Mouse (Mus musculus) limb, embryonic 13.5 days (tissue): ENCODE data around the gene Lgals9. TPM values are rescaled to one million over a fixed set of nuclear protein-coding genes. Genes with fewer than 3 reads are reported as not detected.
"Not testable (repeated sequence)": the region's sequence is repeated elsewhere in the genome, so short reads cannot be mapped to it uniquely, and the experiment has no call there.

Source experiments
- ATAC-seq: fragments of 200-750 bp; cut with Nextera tagmentation; 2 replicates; pipeline ENCODE4 v1.8.0; 2017; ENCODE audit warnings: low read depth, moderate number of reproducible peaks, moderate TSS enrichment; ENCODE audit not compliant: low FRiP score
- H3K27ac ChIP-seq: fragments of 300-500 bp; sonication (generic); 2 replicates; pipeline ENCODE4 v1.5.1; 2015; ENCODE audit warnings: inconsistent platforms, mild to moderate bottlenecking, moderate library complexity
- H3K27me3 ChIP-seq: fragments of 300-500 bp; sonication (generic); 2 replicates; pipeline ENCODE4 v1.6.1; 2015; ENCODE audit warnings: mild to moderate bottlenecking, inconsistent platforms
- H3K36me3 ChIP-seq: fragments of 300-500 bp; sonication (generic); 2 replicates; pipeline ENCODE4 v1.6.1; 2015; ENCODE audit warnings: inconsistent platforms, mild to moderate bottlenecking, moderate library complexity
- H3K4me1 ChIP-seq: fragments of 300-500 bp; sonication (generic); 2 replicates; pipeline ENCODE4 v1.6.1; 2015; ENCODE audit warnings: inconsistent platforms
- H3K4me2 ChIP-seq: fragments of 300-500 bp; sonication (generic); replicated peaks from 2 replicates; pipeline ENCODE4 v1.6.1; 2015; ENCODE audit warnings: inconsistent platforms, mild to moderate bottlenecking, moderate library complexity
- H3K4me3 ChIP-seq: fragments of 300-500 bp; sonication (generic); 2 replicates; pipeline ENCODE4 v1.5.1; 2015; ENCODE audit warnings: moderate library complexity, mild to moderate bottlenecking, inconsistent platforms
- H3K9ac ChIP-seq: fragments of 300-500 bp; sonication (generic); 2 replicates; pipeline ENCODE4 v1.6.1; 2015; ENCODE audit warnings: mild to moderate bottlenecking, inconsistent platforms
- H3K9me3 ChIP-seq: fragments of 300-500 bp; sonication (generic); 2 replicates; pipeline ENCODE4 v1.6.1; 2016; ENCODE audit warnings: inconsistent platforms
- WGBS: fragments of 180-500 bp; shearing (Covaris S2); methylation state at CpG from one replicate; pipeline ENCODE4 v1.1.7; 2015; 5-methylcytosine and 5-hydroxymethylcytosine counted together
- polyA plus RNA-seq: library from polyadenylated mRNA; unstranded; fragments of >200 nt; fragmentation: Nextera tagmentation; extraction: Ambion mirVana; gene quantifications from 2 replicates; pipeline ENCODE4 v1.2.1, GENCODE M21; 2015

Lgals9 gene
- polyA plus RNA-seq, 1 experiment from 2014 or later: 16.6 TPM

DNA sequence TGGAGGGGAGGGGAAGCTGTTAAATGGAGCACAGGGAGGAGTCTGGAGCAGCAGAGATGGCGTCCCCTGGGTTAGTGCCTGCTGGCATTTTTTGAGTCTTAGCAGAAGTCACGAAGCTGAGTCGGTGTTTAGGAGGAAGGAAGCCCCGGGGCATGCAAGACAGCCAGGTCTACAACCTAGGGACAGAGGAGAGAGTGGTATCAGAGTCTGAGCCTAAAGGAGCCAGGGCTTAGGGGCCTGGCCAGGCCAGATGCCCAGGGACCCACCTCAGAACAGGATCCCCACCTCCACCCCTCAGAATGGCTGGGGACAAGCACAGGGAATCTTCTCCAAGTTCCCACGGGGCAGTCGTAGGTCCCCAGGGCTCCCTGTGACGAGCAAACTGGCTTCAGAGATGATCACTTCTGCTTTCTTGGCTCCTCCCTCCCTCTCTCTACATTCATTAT lies 32.4 kb upstream of the Lgals9 start:
- no peaks in the 10 kb centered on the region for H3K27me3 ChIP-seq
- ATAC-seq: no peak
- 64% methylated on average over 7 of the region's 7 CpGs for WGBS
- peaks cover 60% of the 10 kb centered on the region for H3K36me3 ChIP-seq
- peaks cover 13% of the 10 kb centered on the region for H3K4me1 ChIP-seq
- H3K4me2 ChIP-seq: no peak overlapping the region
- H3K27ac ChIP-seq: no peak overlapping the region
- no peak overlapping the region for H3K4me3 ChIP-seq
- H3K9me3 ChIP-seq: no peaks in the 10 kb centered on the region
- no peak overlapping the region for H3K9ac ChIP-seq

DNA sequence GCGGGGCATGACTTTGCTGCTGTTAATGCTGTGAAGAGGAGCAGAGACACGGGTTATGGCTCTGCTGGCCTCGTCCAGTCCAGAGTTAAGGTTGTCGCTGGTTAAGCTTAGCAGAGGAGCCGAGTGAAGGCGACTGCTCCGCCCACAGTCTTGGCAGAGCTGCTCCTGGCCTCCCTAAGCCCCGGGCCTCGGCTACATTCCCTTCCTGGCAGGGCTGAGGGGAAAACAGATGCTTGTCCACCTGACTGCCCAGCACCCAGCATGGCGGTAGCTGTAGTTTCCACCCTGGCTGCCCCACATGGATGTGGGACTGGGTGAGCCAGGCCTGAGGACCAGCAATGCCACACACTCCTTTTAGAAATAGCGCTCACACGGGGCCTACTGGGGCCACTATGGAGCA lies 31.5 kb upstream of the Lgals9 start:
- no peaks in the 10 kb centered on the region for H3K27me3 ChIP-seq
- H3K4me2 ChIP-seq: no peak overlapping the region
- 45% methylated on average over 12 of the region's 12 CpGs for WGBS
- ATAC-seq: no peak
- no peaks in the 10 kb centered on the region for H3K9me3 ChIP-seq
- no peak overlapping the region for H3K27ac ChIP-seq
- no peak overlapping the region for H3K9ac ChIP-seq
- peaks cover 56% of the 10 kb centered on the region for H3K36me3 ChIP-seq
- H3K4me1 ChIP-seq: peaks cover 13% of the 10 kb centered on the region
- H3K4me3 ChIP-seq: no peak overlapping the region

DNA sequence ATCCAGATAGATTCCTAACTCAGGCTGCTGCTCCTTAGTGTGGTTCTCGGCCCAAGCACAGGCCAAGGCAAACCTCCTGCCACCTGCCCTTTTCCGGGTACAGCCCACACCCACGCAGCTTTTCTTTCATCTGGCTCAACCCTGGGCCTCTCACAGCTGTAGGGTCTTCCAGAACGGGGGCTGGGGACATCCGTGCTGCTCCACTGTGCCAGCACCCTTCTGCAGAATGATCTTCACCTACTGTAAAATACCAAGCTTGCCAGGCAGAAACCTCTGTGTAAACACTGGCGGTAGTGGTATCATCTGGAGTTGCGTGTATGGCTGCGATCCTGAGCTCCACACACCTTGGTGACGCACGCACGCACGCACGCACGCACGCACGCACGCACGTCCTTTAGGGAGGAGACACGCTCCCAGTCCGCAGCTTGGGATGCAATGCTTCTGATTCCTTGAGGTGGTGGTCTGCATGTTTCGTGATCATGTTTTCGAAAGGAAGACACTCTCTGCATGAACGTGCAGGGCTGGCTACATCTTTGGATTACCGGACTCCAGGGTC lies 31.0 kb upstream of the Lgals9 start:
- no peak overlapping the region for H3K9ac ChIP-seq
- ATAC-seq: no peak
- no peaks in the 10 kb centered on the region for H3K27me3 ChIP-seq
- WGBS: 87% methylated on average over 24 of the region's 24 CpGs
- no peak overlapping the region for H3K4me3 ChIP-seq
- no peaks in the 10 kb centered on the region for H3K9me3 ChIP-seq
- peaks cover 13% of the 10 kb centered on the region for H3K4me1 ChIP-seq
- no peak overlapping the region for H3K27ac ChIP-seq
- peaks cover 51% of the 10 kb centered on the region for H3K36me3 ChIP-seq
- H3K4me2 ChIP-seq: no peak overlapping the region

DNA sequence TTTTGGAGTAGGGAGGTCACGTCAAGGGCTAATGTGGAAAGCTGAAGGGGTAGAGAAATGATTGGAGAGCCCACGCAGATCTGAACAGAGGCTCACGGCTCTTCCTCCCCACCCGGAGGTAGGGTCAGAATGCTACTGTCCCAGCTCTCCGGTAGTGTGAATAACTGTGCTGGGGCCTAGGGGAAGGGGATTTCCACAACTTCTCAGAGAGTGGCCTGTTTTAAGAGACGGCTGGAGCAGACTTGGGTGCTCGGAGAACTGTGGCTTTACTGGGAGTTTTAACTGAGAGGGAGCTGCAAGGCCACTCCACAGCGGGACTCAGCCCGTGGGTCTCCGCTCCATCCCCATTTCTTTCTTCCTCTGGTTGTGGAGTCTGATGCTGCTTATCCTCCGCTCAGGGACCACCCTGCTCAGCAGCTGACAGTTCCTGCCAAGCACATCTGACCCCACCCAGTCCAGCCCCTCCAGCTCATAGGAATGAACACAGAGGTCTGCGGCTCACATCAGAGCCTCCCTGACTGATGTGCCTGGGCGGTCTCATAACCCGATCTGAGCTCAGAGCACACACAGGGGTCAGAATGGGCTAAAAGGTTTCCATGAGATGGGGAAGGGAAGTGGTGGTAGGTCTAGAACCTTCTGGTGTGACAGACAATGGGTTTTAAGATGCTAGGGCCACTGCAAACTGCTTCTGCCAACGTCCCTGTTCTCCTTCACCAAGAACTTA lies 30.0 kb upstream of the Lgals9 start:
- Histone ChIP-seq H3K27ac (no peak overlapping the region), H3K9ac (no peak overlapping the region)
- no peak for ATAC-seq

DNA sequence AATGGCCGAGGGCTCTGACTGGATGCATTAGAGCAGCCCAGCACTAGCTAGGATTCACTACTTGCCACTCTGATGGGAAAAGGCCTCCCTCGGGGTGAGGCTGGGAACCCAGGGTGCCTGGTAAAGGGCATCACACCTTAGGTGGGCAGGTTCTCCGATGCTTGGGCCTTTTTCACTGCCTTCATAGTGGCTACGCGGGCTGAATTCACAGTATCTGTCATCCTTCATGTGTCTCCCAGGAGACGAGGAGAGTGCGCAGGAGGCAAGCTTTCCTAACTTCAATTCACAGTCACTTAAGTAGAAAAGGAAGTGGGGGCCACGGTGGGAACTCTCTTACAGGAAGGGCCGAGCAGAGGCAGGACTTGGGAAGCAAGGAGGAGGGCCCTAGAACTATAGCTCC lies 29.1 kb upstream of the Lgals9 start:
- no peaks in the 10 kb centered on the region for H3K9me3 ChIP-seq
- no peak for ATAC-seq
- H3K27me3 ChIP-seq: no peaks in the 10 kb centered on the region
- WGBS: 72% methylated on average over 9 of the region's 9 CpGs
- peaks cover 13% of the 10 kb centered on the region for H3K4me1 ChIP-seq
- no peak overlapping the region for H3K4me3 ChIP-seq
- H3K4me2 ChIP-seq: no peak overlapping the region
- no peak overlapping the region for H3K27ac ChIP-seq
- H3K36me3 ChIP-seq: peaks cover 32% of the 10 kb centered on the region
- no peak overlapping the region for H3K9ac ChIP-seq

More for the DNA sequence above, 30.0 kb upstream of the Lgals9 start:
- H3K27me3 ChIP-seq: no peaks in the 10 kb centered on the region
- H3K4me3 ChIP-seq: no peak overlapping the region
- H3K9me3 ChIP-seq: no peaks in the 10 kb centered on the region
- peaks cover 13% of the 10 kb centered on the region for H3K4me1 ChIP-seq
- no peak overlapping the region for H3K4me2 ChIP-seq
- peaks cover 41% of the 10 kb centered on the region for H3K36me3 ChIP-seq
- 66% methylated on average over 15 of the region's 15 CpGs for WGBS

DNA sequence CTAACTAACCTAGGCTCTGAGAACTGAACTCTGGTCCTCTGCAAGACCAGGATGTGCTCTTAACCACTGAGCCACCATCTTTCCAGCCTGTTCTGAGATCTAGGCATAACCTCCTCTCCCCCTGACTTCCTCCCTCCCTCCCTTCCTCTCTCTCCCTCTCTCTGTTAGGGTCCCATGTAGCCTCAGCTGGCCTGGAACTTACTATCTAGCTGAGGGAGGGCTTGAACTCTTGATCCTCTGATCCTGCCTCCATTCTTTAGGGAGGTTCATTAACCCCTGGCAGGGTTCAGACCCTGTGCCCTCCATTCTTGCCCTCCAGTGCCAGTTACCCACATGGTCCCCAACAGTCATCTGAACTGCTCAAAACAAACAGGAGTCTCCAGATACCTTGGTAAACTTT lies 28.3 kb upstream of the Lgals9 start:
- Histone ChIP-seq H3K4me2 (no peak overlapping the region), H3K4me1 (peaks cover 13% of the 10 kb centered on the region), H3K9ac (no peak overlapping the region), H3K4me3 (no peak overlapping the region), H3K27ac (no peak overlapping the region), H3K36me3 (peaks cover 24% of the 10 kb centered on the region), H3K27me3 (no peaks in the 10 kb centered on the region), H3K9me3 (no peaks in the 10 kb centered on the region)
- no peak for ATAC-seq

DNA sequence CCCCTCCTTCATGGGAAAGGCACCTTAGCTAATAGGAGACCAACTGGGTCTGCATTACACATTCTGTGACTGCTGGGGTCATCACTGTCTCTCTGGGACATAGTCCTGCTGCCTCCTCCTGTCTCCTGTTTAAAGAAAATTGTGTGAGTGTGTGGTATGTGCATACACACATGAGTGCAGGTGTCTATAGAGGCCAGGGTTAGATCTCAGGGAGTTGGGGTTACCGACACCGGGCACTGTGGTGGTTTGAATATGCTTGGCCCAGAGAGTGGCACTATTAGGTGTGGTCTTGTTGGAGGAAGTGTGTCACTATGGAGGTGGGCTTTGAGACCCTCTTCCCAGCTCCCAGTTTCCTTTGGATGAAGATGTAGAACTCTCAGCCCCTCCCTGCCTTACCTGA lies 27.8 kb upstream of the Lgals9 start:
- peaks cover 19% of the 10 kb centered on the region for H3K36me3 ChIP-seq
- no peaks in the 10 kb centered on the region for H3K27me3 ChIP-seq
- H3K4me2 ChIP-seq: no peak overlapping the region
- H3K9ac ChIP-seq: no peak overlapping the region
- H3K4me1 ChIP-seq: peaks cover 13% of the 10 kb centered on the region
- 100% methylated on average over 2 of the region's 2 CpGs for WGBS
- H3K9me3 ChIP-seq: no peaks in the 10 kb centered on the region
- ATAC-seq: no peak
- H3K4me3 ChIP-seq: no peak overlapping the region
- no peak overlapping the region for H3K27ac ChIP-seq

DNA sequence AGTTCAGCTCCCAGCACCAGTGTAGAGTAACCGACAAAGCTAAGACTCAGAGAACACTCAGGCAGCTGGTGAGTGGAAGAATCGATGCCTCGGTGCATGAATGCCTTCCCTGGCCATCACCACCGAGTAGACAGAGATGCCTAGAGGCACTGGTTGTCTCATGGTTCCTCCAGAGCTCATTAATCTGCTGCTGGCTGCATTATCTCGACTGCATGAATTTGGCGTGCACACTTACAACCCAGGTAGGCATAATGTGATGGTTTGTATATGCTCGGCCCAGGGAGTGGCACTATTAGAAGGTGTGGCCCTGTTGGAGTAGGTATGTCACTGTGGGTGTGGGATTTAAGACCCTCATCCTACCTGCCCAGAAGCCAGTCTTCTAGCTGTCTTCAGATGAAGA lies 24.1 kb upstream of the Lgals9 start:
- Histone ChIP-seq H3K36me3 (no peaks in the 10 kb centered on the region), H3K4me2 (no peak overlapping the region), H3K4me3 (no peak overlapping the region), H3K4me1 (peaks cover 6% of the 10 kb centered on the region; the same call in 1 of the 2 replicates), H3K27ac (no peak overlapping the region), H3K9ac (no peak overlapping the region), H3K27me3 (no peaks in the 10 kb centered on the region), H3K9me3 (no peaks in the 10 kb centered on the region)
- ATAC-seq: no peak
- 84% methylated on average over 7 of the region's 7 CpGs for WGBS

DNA sequence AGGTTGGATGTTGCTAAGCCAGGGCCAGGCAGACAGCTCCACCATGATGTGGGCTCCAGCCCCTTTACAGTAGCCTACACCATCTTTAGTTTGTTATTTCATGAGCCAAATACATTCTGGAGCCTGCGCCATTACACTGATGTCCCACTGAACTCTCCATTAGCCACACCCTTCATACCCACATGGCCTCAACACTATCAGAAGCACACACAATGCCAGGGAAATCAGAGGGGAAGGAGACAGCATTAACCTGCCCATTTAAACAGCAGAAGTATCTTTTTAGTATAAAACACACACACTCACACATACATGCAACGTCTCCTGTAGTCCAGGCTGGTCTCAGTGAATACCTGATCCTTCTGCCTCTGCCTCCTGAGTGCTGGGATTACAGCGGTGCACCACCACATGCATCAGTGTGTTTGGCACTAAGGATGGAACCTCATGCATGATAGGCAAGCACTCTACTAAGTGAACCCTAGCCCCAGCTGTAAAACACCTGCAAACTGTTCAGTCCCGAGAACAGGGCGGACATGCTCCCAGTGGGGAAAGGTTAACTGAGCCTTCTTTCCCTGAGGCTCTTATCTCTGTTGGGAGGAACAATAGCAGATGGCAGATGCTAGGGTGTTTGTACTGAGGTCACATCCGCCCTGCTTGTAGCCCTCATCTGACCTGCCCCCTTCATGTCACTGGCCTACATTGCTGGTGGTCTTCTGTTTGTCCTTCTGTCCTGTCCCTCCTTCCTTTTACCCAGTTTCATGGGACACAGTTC lies 23.4 kb upstream of the Lgals9 start:
- no peaks in the 10 kb centered on the region for H3K36me3 ChIP-seq
- no peaks in the 10 kb centered on the region for H3K9me3 ChIP-seq
- peaks cover 10% of the 10 kb centered on the region; the same call in 1 of the 2 replicates for H3K4me1 ChIP-seq
- H3K27me3 ChIP-seq: no peaks in the 10 kb centered on the region
- no peak overlapping the region for H3K9ac ChIP-seq
- WGBS: 84% methylated on average over 6 of the region's 6 CpGs
- H3K27ac ChIP-seq: no peak overlapping the region
- H3K4me2 ChIP-seq: no peak overlapping the region
- no peak overlapping the region for H3K4me3 ChIP-seq
- no peak for ATAC-seq

DNA sequence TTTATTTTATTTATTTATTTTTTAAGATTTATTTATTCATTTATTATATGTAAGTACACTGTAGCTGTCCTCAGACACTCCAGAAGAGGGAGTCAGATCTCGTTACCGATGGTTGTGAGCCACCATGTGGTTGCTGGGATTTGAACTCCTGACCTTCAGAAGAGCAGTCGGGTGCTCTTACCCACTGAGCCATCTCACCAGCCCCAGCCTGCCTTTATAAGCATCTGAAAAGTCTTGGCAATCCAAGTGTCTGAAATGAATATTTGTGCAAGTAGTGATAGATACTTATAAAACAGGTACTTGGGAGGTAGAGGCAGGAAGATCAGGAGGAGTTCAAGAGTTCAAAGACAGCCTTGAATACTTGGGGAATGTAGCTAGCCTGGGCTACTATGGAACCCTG lies 22.6 kb upstream of the Lgals9 start:
- ATAC-seq, H3K27me3 ChIP-seq: not testable (repeated sequence)
- WGBS: 77% methylated on average over 3 of the region's 3 CpGs

DNA sequence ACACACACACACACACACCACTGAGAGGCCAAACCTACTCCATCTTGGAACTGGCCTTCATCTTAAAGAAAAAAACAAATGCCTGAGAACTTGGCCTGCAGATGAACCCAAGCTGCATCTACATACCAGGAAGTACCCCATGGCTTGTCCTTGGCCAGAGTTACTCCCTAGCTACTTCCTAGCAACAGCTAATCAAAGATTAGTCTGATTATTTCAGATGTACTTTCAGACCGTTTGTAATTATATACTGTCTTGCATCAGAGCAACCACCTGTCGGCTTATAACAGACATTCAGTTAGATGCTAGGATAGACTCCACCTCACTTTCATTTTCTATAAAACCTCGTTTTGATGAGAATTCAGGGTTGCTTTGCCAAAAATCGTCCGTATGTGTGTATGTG lies 21.7 kb upstream of the Lgals9 start:
- ATAC-seq: no peak
- 52% methylated on average over 5 of the region's 5 CpGs for WGBS
- H3K27me3 ChIP-seq: no peaks in the 10 kb centered on the region
- no peaks in the 10 kb centered on the region for H3K9me3 ChIP-seq
- peaks cover 18% of the 10 kb centered on the region for H3K4me1 ChIP-seq
- H3K4me3 ChIP-seq: no peak overlapping the region
- H3K9ac ChIP-seq: no peak overlapping the region
- no peak overlapping the region for H3K27ac ChIP-seq
- no peak overlapping the region for H3K4me2 ChIP-seq
- H3K36me3 ChIP-seq: no peaks in the 10 kb centered on the region

More for the DNA sequence above, 22.6 kb upstream of the Lgals9 start:
- H3K4me2 ChIP-seq, H3K27ac ChIP-seq, H3K4me3 ChIP-seq, H3K36me3 ChIP-seq, H3K9me3 ChIP-seq, H3K9ac ChIP-seq: not testable (repeated sequence)
- peaks cover 16% of the 10 kb centered on the region for H3K4me1 ChIP-seq

DNA sequence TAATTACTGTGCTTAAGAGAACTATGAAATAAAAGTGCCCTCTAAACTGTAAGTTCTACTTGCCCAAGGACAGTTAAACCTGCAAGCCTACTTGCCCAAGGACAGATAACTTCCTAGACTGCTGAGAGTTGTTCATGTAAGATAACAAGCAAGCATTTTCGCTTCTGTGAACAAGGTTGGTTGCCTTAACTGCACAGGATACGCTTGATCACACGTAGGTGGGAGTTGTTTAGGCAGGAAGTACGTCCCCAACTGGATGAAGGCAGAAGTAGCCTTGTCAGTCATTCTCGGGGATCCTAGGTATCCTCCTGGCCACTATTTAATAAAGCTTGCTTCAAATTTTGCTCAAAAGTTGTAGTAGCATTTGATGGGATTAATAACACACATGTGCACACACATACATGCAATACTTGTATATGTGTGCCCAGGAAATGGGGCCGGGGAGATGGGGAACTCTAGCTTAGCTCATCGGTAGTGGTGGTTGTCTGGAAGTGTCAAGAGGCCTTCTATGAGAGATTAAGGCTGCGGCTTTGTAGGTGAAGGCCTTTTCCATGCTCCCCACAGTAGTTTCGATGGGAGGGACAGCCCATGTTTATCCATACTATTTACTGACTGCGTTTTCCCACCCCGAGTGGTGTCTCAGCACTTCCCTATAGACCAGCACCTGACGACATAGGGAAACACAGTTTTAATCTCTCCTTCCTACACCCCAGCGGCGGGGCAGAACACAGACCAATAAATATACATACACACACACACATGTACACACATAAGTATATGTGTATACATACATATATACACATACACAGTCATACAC lies 21.0 kb upstream of the Lgals9 start:
- no peaks in the 10 kb centered on the region for H3K27me3 ChIP-seq
- no peak overlapping the region for H3K9ac ChIP-seq
- no peaks in the 10 kb centered on the region for H3K36me3 ChIP-seq
- WGBS: 84% methylated on average over 14 of the region's 14 CpGs
- H3K9me3 ChIP-seq: no peaks in the 10 kb centered on the region
- no peak for ATAC-seq
- peaks cover 18% of the 10 kb centered on the region for H3K4me1 ChIP-seq
- no peak overlapping the region for H3K4me2 ChIP-seq
- H3K27ac ChIP-seq: no peak overlapping the region
- H3K4me3 ChIP-seq: no peak overlapping the region
